Mouse (Mus musculus) kidney, postnatal 0 days (tissue): Measurements from ENCODE around the gene Fosb. TPM values are rescaled to one million over a fixed set of nuclear protein-coding genes. Genes with fewer than 3 reads are reported as not detected.

Experiments
- ATAC-seq: fragments of 200-750 bp; cut with Nextera tagmentation; replicated peaks from 2 replicates; pipeline ENCODE4 v1.8.0; 2017; ENCODE audit warnings: low read depth, moderate number of reproducible peaks, moderate TSS enrichment, moderate library complexity; ENCODE audit not compliant: low FRiP score
- DNase-seq: peaks from one replicate; pipeline ENCODE4 v3.0.0-alpha.2; 2016; ENCODE audit warnings: low spot score
- H3K27ac ChIP-seq: fragments of 300-500 bp; sonication (generic); 2 replicates; pipeline ENCODE4 v1.5.1; 2014; ENCODE audit warnings: mild to moderate bottlenecking
- H3K27me3 ChIP-seq: fragments of 300-500 bp; sonication (generic); 2 replicates; pipeline ENCODE4 v1.6.1; 2014; ENCODE audit warnings: low read length, mixed read lengths; ENCODE audit not compliant: insufficient read depth
- H3K36me3 ChIP-seq: fragments of 300-500 bp; sonication (generic); 2 replicates; pipeline ENCODE4 v1.6.1; 2014; ENCODE audit warnings: low read length, mixed read lengths; ENCODE audit not compliant: insufficient read depth
- H3K4me1 ChIP-seq: fragments of 300-500 bp; sonication (generic); replicated peaks from 2 replicates; pipeline ENCODE4 v1.6.1; 2014; ENCODE audit warnings: antibody characterized with exemption, low read length, mixed read lengths; ENCODE audit not compliant: insufficient read depth
- H3K4me2 ChIP-seq: fragments of 300-500 bp; sonication (generic); 2 replicates; pipeline ENCODE4 v1.6.1; 2014; ENCODE audit warnings: mild to moderate bottlenecking, low read length, moderate library complexity, mixed read lengths
- H3K4me3 ChIP-seq: fragments of 300-500 bp; sonication (generic); replicated peaks from 2 replicates; pipeline ENCODE4 v1.5.1; 2014; ENCODE audit warnings: low read depth, low read length
- H3K9ac ChIP-seq: fragments of 300-500 bp; sonication (generic); 2 replicates; pipeline ENCODE4 v1.6.1; 2014; ENCODE audit warnings: low read depth, low read length
- H3K9me3 ChIP-seq: fragments of 300-500 bp; sonication (generic); replicated peaks from 2 replicates; pipeline ENCODE4 v1.6.1; 2016; ENCODE audit warnings: low read length, inconsistent platforms, mixed read lengths
- CTCF ChIP-seq: IDR thresholded peaks from 2 replicates; pipeline ENCODE4 v1.5.1; 2016; ENCODE audit warnings: antibody characterized with exemption, low read depth, mild to moderate bottlenecking, moderate library complexity
- WGBS: fragments of 180-500 bp; shearing (Covaris S2); extraction: QIAGEN DNeasy Blood & Tissue Kit; methylation state at CpG from one replicate; pipeline ENCODE4 v1.1.7; 2014; 5-methylcytosine and 5-hydroxymethylcytosine counted together
- polyA plus RNA-seq: library from polyadenylated mRNA; unstranded; fragments of >200 nt; fragmentation: Nextera tagmentation; extraction: Ambion mirVana; gene quantifications from 2 replicates; pipeline ENCODE4 v1.2.1, GENCODE M21; 2015

Gene Fosb
- polyA plus RNA-seq, 1 experiment from 2014 or later, result 0.11 TPM

DNA sequence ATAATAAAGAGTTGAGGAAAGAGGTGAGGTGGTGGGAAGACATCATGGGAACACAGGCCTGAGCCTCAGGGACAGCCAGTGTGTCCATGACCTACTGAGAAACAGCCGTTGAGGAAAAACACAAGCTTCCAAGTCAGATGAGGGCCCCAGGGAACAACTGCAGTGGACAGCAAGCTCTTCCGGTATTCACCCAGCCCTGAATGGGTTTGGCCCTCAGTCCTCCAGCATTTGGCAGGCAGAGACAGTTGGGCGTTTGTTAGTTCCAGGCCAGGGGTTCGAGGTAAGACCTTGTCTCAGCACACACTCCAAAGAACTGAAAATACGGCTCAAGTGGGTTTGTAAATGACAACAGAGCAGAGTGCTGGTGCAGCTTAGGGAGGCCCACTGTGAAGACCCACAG is 56.4 kb downstream of the Fosb start:
- ATAC-seq, result no peak

More for the DNA sequence above, 56.4 kb downstream of the Fosb start:
- no peak for DNase-seq
- Histone ChIP-seq H3K4me3 (no peak overlapping the region), H3K9me3 (no peaks in the 10 kb centered on the region), H3K4me2 (no peak overlapping the region), H3K9ac (no peak overlapping the region), H3K36me3 (peaks cover 26% of the 10 kb centered on the region), H3K27ac (no peak overlapping the region), H3K27me3 (no peaks in the 10 kb centered on the region), H3K4me1 (no peaks in the 10 kb centered on the region)
- no peak for TF ChIP-seq CTCF
- 57% methylated on average over 5 of the region's 5 CpGs for WGBS

Other genes with a start within 250 kb of the Fosb start
- 12.2 and 16.9 TPM in 2 replicates for gene Dmwd, start 233.8 kb downstream of the Fosb start, polyA plus RNA-seq
- 9.4 and 11.6 TPM in 2 replicates for gene Dmpk, start 226.2 kb downstream of the Fosb start, polyA plus RNA-seq
- gene Six5, start 215.5 kb downstream of the Fosb start, polyA plus RNA-seq, result 7.6 and 7.9 TPM in 2 replicates
- gene Gm4969, start 191.7 kb downstream of the Fosb start, polyA plus RNA-seq, result 2.0 TPM in 2 replicates
- 12.1 and 13.0 TPM in 2 replicates for gene Fbxo46, start 190.2 kb downstream of the Fosb start, polyA plus RNA-seq
- gene Qpctl, start 160.8 kb downstream of the Fosb start, polyA plus RNA-seq, result 13.3 and 15.4 TPM in 2 replicates
- gene Snrpd2, start 160.3 kb downstream of the Fosb start, polyA plus RNA-seq, result 119 and 127 TPM in 2 replicates
- 0.08 and 0.09 TPM in 2 replicates for gene Gipr, start 143.9 kb downstream of the Fosb start, polyA plus RNA-seq
- gene Eml2, start 133.6 kb downstream of the Fosb start, polyA plus RNA-seq, result 10.6 and 13.1 TPM in 2 replicates
- gene Gpr4, start 97.5 kb downstream of the Fosb start, polyA plus RNA-seq, result 5.1 and 5.2 TPM in 2 replicates
- gene Opa3, start 81.7 kb downstream of the Fosb start, polyA plus RNA-seq, result 30.4 and 30.5 TPM in 2 replicates
- 89.4 and 94.4 TPM in 2 replicates for gene Vasp, start 38.2 kb downstream of the Fosb start, polyA plus RNA-seq
- gene Ppm1n, start 30.0 kb downstream of the Fosb start, polyA plus RNA-seq, result 0.18 TPM in 1 of 2 replicates, not detected in the other
- gene Rtn2, start 27.4 kb downstream of the Fosb start, polyA plus RNA-seq, result 7.3 and 7.4 TPM in 2 replicates
- gene Ercc1, start 34.7 kb upstream of the Fosb start, polyA plus RNA-seq, result 68.4 and 68.8 TPM in 2 replicates
- gene Cd3eap, start 49.4 kb upstream of the Fosb start, polyA plus RNA-seq, result 16.7 and 17.7 TPM in 2 replicates
- gene Ppp1r13l, start 49.7 kb upstream of the Fosb start, polyA plus RNA-seq, result 3.0 and 4.0 TPM in 2 replicates
- 11.0 and 11.5 TPM in 2 replicates for gene Ercc2, start 72.0 kb upstream of the Fosb start, polyA plus RNA-seq
- 6.7 and 8.2 TPM in 2 replicates for gene Klc3, start 94.1 kb upstream of the Fosb start, polyA plus RNA-seq
- gene Ckm, start 94.7 kb upstream of the Fosb start, polyA plus RNA-seq, result 1.0 and 1.2 TPM in 2 replicates
- gene Mark4, start 148.8 kb upstream of the Fosb start, polyA plus RNA-seq, result 6.6 and 7.9 TPM in 2 replicates
- 6.7 and 8.0 TPM in 2 replicates for gene Exoc3l2, start 153.3 kb upstream of the Fosb start, polyA plus RNA-seq
- gene Bloc1s3, start 198.3 kb upstream of the Fosb start, polyA plus RNA-seq, result 2.7 and 3.0 TPM in 2 replicates
- 88.5 and 91.7 TPM in 2 replicates for gene Trappc6a, start 198.3 kb upstream of the Fosb start, polyA plus RNA-seq
- gene Nkpd1, start 207.8 kb upstream of the Fosb start, polyA plus RNA-seq, result not detected in 2 replicates